8 mouse cellular contexts compared by ENCODE assay signal in genomic region chr11:95688981-95689380, GRCm38 (mm10). TPM values are rescaled to one million over a fixed set of nuclear protein-coding genes. Genes with fewer than 3 reads are reported as not detected.
DNase-seq lines count a peak whose midpoint lies in the region; ATAC-seq and TF ChIP-seq lines count a peak whose summit lies in the region.

No protein-coding gene starts in this region.

- ATAC-seq in erythroblast, adult 5-6 weeks (replicated peaks; ENCODE audit: low FRiP score, poor library complexity, severe bottlenecking), result peak; percentile 85
- ATAC-seq in intestine, postnatal 0 days, result peak; percentile 12; the same call in 1 of the 2 replicates
- no peak for ATAC-seq in forebrain, postnatal 0 days

- H3K27ac ChIP-seq in intestine, postnatal 0 days (ENCODE audit: low read depth, low read length), result no peak overlapping the region
- H3K27ac ChIP-seq in forebrain, postnatal 0 days (ENCODE audit: low read depth, low read length), result no peak overlapping the region

- 0 out of 2 replicates have a peak, but pooled peaks have one; percentile 2 for TF ChIP-seq CTCF in intestine, postnatal 0 days (IDR thresholded peaks at IDR 0.05; ENCODE audit: low read depth)
- TF ChIP-seq CTCF in forebrain, postnatal 0 days (IDR thresholded peaks at IDR 0.05; ENCODE audit: low read depth), result no peak

- H3K4me1 ChIP-seq in intestine, postnatal 0 days (replicated peaks; ENCODE audit: control insufficient read depth, insufficient read depth, low read length), result no peaks in the 10 kb centered on the region
- H3K4me1 ChIP-seq in forebrain, postnatal 0 days (ENCODE audit: insufficient read depth), result no peaks in the 10 kb centered on the region

- WGBS in intestine, postnatal 0 days, result 58% methylated on average over 7 of the region's 7 CpGs
- WGBS in forebrain, postnatal 0 days, result 73% methylated on average over 7 of the region's 7 CpGs

- H3K4me2 ChIP-seq in intestine, postnatal 0 days (replicated peaks; ENCODE audit: low read depth), result peak overlapping the region; percentile 7; the same call in 1 of the 2 replicates
- H3K4me2 ChIP-seq in myocyte (ENCODE audit: low read depth), result peak overlapping the region; percentile 9
- no peak overlapping the region for H3K4me2 ChIP-seq in forebrain, postnatal 0 days (ENCODE audit: low read depth)

- no peak for TF ChIP-seq POLR2A in myocyte (IDR thresholded peaks at IDR 0.05; ENCODE audit: insufficient read length, low read depth)

- H3K79me2 ChIP-seq in myocyte (ENCODE audit: control insufficient read depth, insufficient read depth), result no peaks in the 10 kb centered on the region

- peak; percentile 71 for DNase-seq in layer of hippocampus, adult 9-11 months
- no peak for DNase-seq in layer of hippocampus, adult 8-10 months (ENCODE audit: low spot score in 2 of 2)
- DNase-seq in adrenal gland, postnatal 4 days (ENCODE audit: low spot score in 2 of 2), result no peak
- no peak for DNase-seq in ovary, postnatal 14 days (ENCODE audit: low spot score)
- no peak for DNase-seq in forebrain, postnatal 0 days

- no peak overlapping the region for H3K4me3 ChIP-seq in intestine, postnatal 0 days (ENCODE audit: low read depth, low read length)
- H3K4me3 ChIP-seq in myocyte, result no peak overlapping the region
- H3K4me3 ChIP-seq in forebrain, postnatal 0 days (ENCODE audit: low read depth, low read length), result no peak overlapping the region

- H3K36me3 ChIP-seq in intestine, postnatal 0 days (ENCODE audit: control insufficient read depth, insufficient read depth), result no peaks in the 10 kb centered on the region
- no peaks in the 10 kb centered on the region for H3K36me3 ChIP-seq in myocyte (ENCODE audit: control insufficient read depth, insufficient read depth)
- no peaks in the 10 kb centered on the region for H3K36me3 ChIP-seq in forebrain, postnatal 0 days (ENCODE audit: insufficient read depth)

- H3K9me3 ChIP-seq in intestine, postnatal 0 days (ENCODE audit: control insufficient read depth), result no peaks in the 10 kb centered on the region
- H3K9me3 ChIP-seq in forebrain, postnatal 0 days (ENCODE audit: low read length), result no peaks in the 10 kb centered on the region

- H3K9ac ChIP-seq in intestine, postnatal 0 days (ENCODE audit: low read depth, low read length), result no peak overlapping the region
- no peak overlapping the region for H3K9ac ChIP-seq in forebrain, postnatal 0 days

- no peaks in the 10 kb centered on the region for H3K27me3 ChIP-seq in intestine, postnatal 0 days (replicated peaks; ENCODE audit: control insufficient read depth, insufficient read depth, low read length)
- H3K27me3 ChIP-seq in myocyte (ENCODE audit: control insufficient read depth, insufficient read depth, insufficient read length), result no peaks in the 10 kb centered on the region
- no peaks in the 10 kb centered on the region for H3K27me3 ChIP-seq in forebrain, postnatal 0 days (ENCODE audit: insufficient read depth, low read length)

- H3ac ChIP-seq in myocyte (ENCODE audit: control insufficient read depth, insufficient read length), result no peak overlapping the region

TF ChIP-seq in myocyte, 11 proteins besides CTCF, POLR2A, EP300 and RAD21:
- no peak for TF ChIP-seq SRF (IDR thresholded peaks at IDR 0.05; ENCODE audit: control insufficient read depth, insufficient read length, low read depth)
- no peak for TF ChIP-seq CEBPB (IDR thresholded peaks at IDR 0.05; ENCODE audit: insufficient read depth, poor library complexity, severe bottlenecking)
- TF ChIP-seq E2F4 (IDR thresholded peaks at IDR 0.05; ENCODE audit: insufficient read depth), result no peak
- TF ChIP-seq MAX (IDR thresholded peaks at IDR 0.05; ENCODE audit: low read depth), result no peak
- no peak for TF ChIP-seq TCF12 (IDR thresholded peaks at IDR 0.05; ENCODE audit: insufficient read depth, poor library complexity, severe bottlenecking)
- TF ChIP-seq TCF3 (IDR thresholded peaks at IDR 0.05; ENCODE audit: insufficient read length, low read depth), result no peak
- TF ChIP-seq MYOD1 (IDR thresholded peaks at IDR 0.05; ENCODE audit: control insufficient read depth in 1 of 3, insufficient read length in 2 of 3, low read depth in 2 of 3), result no peak

RNA-seq across cellular contexts. Expression of gene Phb, which starts 22.2 kb away (rescaled TPM):
- 100 to 1,000 TPM in 1 of 4 experiments, 10 to 100 TPM in 3; 85.9 to 105 (median 94.0) TPM for total RNA-seq in layer of hippocampus, adult 8-10 months (2022)
- 21.9 and 30.6 TPM in 2 replicates for total RNA-seq in erythroblast, adult 5-6 weeks (2015; ENCODE audit: low replicate concordance)
- 14.2 and 20.3 TPM in 2 replicates for total RNA-seq in erythroblast, adult 5-6 weeks (2017; ENCODE audit: low replicate concordance)
- 133 and 147 TPM in 2 replicates for polyA plus RNA-seq in intestine, postnatal 0 days (2015; fragmentation: Nextera tagmentation; extraction: Ambion mirVana)
- polyA plus RNA-seq in myocyte (2012; fragmentation: generic; extraction: Trizol), result 343 TPM
- total RNA-seq in adrenal gland, postnatal 4 days (2021), result 100 to 1,000 TPM; 215 to 226 TPM
- total RNA-seq in forebrain, postnatal 0 days (2014; rRNA removed), result 130 and 149 TPM in 2 replicates
- polyA plus RNA-seq in forebrain, postnatal 0 days (2015; fragmentation: Nextera tagmentation; extraction: Ambion mirVana), result 192 and 197 TPM in 2 replicates

RNA-seq across cellular contexts. Expression of gene Zfp652, which starts 23.5 kb away (rescaled TPM):
- total RNA-seq in layer of hippocampus, adult 8-10 months (2022), result 10 to 100 TPM; 47.8 to 49.7 (median 48.5) TPM
- total RNA-seq in erythroblast, adult 5-6 weeks (2015; ENCODE audit: low replicate concordance), result 15.7 and 16.7 TPM in 2 replicates
- total RNA-seq in erythroblast, adult 5-6 weeks (2017; ENCODE audit: low replicate concordance), result 8.8 and 9.6 TPM in 2 replicates
- polyA plus RNA-seq in intestine, postnatal 0 days (2015; fragmentation: Nextera tagmentation; extraction: Ambion mirVana), result 7.9 and 9.7 TPM in 2 replicates
- 6.4 TPM for polyA plus RNA-seq in myocyte (2012; fragmentation: generic; extraction: Trizol)
- 10 to 100 TPM; 61.7 to 63.2 TPM for total RNA-seq in adrenal gland, postnatal 4 days (2021)
- 22.3 and 29.4 TPM in 2 replicates for total RNA-seq in forebrain, postnatal 0 days (2014; rRNA removed)
- polyA plus RNA-seq in forebrain, postnatal 0 days (2015; fragmentation: Nextera tagmentation; extraction: Ambion mirVana), result 11.5 and 16.5 TPM in 2 replicates

RNA-seq across cellular contexts. Expression of gene B130006D01Rik, which starts 34.4 kb away (rescaled TPM):
- total RNA-seq in layer of hippocampus, adult 8-10 months (2022), result 1 to 10 TPM; 1.9 to 2.4 (median 1.9) TPM
- total RNA-seq in erythroblast, adult 5-6 weeks (2015; ENCODE audit: low replicate concordance), result 0.63 and 2.1 TPM in 2 replicates
- total RNA-seq in erythroblast, adult 5-6 weeks (2017; ENCODE audit: low replicate concordance), result 0.43 TPM in 1 of 2 replicates, not detected in the other
- polyA plus RNA-seq in intestine, postnatal 0 days (2015; fragmentation: Nextera tagmentation; extraction: Ambion mirVana), result 0.26 and 0.41 TPM in 2 replicates
- polyA plus RNA-seq in myocyte (2012; fragmentation: generic; extraction: Trizol), result 0.02 TPM
- 1 to 10 TPM; 1.2 TPM for total RNA-seq in adrenal gland, postnatal 4 days (2021)
- 1.9 and 2.5 TPM in 2 replicates for total RNA-seq in forebrain, postnatal 0 days (2014; rRNA removed)
- 0.10 and 0.47 TPM in 2 replicates for polyA plus RNA-seq in forebrain, postnatal 0 days (2015; fragmentation: Nextera tagmentation; extraction: Ambion mirVana)
